Mouse (Mus musculus) myocyte (in vitro differentiated cells): ENCODE results near the gene Dhh.
A peak's percentile ranks its signal among the peaks of the same experiment; 100 is the strongest.

Experiments
- CEBPB ChIP-seq: IDR thresholded peaks from 2 replicates; pipeline ENCODE4 v1.6.1; 2011; ENCODE audit warnings: mild to moderate bottlenecking, moderate library complexity; ENCODE audit not compliant: poor library complexity, insufficient read depth, severe bottlenecking
- MAX ChIP-seq: IDR thresholded peaks from one replicate; pipeline ENCODE4 v1.6.1; 2011; ENCODE audit warnings: low read depth, mild to moderate bottlenecking, control low read depth
- MYOD1 ChIP-seq, 3 experiments: IDR thresholded peaks; one replicate each; pipeline ENCODE4 v1.6.1; 2011; ENCODE audit warnings: control low read depth in 2 of 3, low read depth in 2 of 3, mild to moderate bottlenecking in 2 of 3, moderate library complexity in 1 of 3; ENCODE audit not compliant: insufficient read length in 2 of 3, control insufficient read depth in 1 of 3
- POLR2A ChIP-seq: IDR thresholded peaks from one replicate; pipeline ENCODE4 v1.6.1; 2011; ENCODE audit warnings: low read depth, mild to moderate bottlenecking, control low read depth, moderate library complexity; ENCODE audit not compliant: insufficient read length
- POLR2AphosphoS2 ChIP-seq: IDR thresholded peaks from one replicate; pipeline ENCODE4 v1.6.1; 2011; ENCODE audit warnings: low read depth, control low read depth; ENCODE audit not compliant: insufficient read length
- REST ChIP-seq: IDR thresholded peaks from one replicate; pipeline ENCODE4 v1.6.1; 2011; ENCODE audit warnings: mild to moderate bottlenecking, control low read depth, moderate library complexity; ENCODE audit not compliant: insufficient read depth, insufficient read length
- SRF ChIP-seq: IDR thresholded peaks from one replicate; pipeline ENCODE4 v1.6.1; 2011; ENCODE audit warnings: low read depth; ENCODE audit not compliant: control insufficient read depth, insufficient read length
- TCF12 ChIP-seq: IDR thresholded peaks from one replicate; pipeline ENCODE4 v1.6.1; 2011; ENCODE audit warnings: mild to moderate bottlenecking, control low read depth; ENCODE audit not compliant: poor library complexity, insufficient read depth, severe bottlenecking
- USF1 ChIP-seq: IDR thresholded peaks from one replicate; pipeline ENCODE4 v1.6.1; 2011; ENCODE audit warnings: low read depth, mild to moderate bottlenecking, control low read depth, moderate library complexity

- no peak for TF ChIP-seq USF1
- no peak for TF ChIP-seq REST
- peak; percentile 100 for TF ChIP-seq TCF12
- no peak for TF ChIP-seq POLR2A
- no peak for TF ChIP-seq POLR2AphosphoS2
- peak; percentile 96 to 99 (median 99) for TF ChIP-seq MYOD1 (IDR thresholded peaks at IDR 0.05; ENCODE audit: control insufficient read depth in 1 of 3, insufficient read length in 2 of 3, low read depth in 2 of 3)
- TF ChIP-seq CEBPB: no peak
- TF ChIP-seq MAX: no peak
- no peak for TF ChIP-seq SRF
These were observed 11.5 kb downstream of the Dhh start for GRCm38 (mm10) chr15:98886667-98887387.
